Mouse (Mus musculus): ENCODE results near the gene Lingo2. TPM values are rescaled to one million over a fixed set of nuclear protein-coding genes. Genes with fewer than 3 reads are reported as not detected.

The Lingo2 gene
- total and polyA plus RNA-seq, 3 experiments = not detected

GRCm38 (mm10) chr4:35963532-35963931 is 988.0 kb downstream of the Lingo2 start:
- H3K4me3 ChIP-seq (ENCODE audit: control insufficient read depth in 1 of 2, insufficient read depth in 1 of 2, low read depth in 2 of 2, low read length in 2 of 2) = no peak overlapping the region
- H3K27me3 ChIP-seq (ENCODE audit: control insufficient read depth in 1 of 2, insufficient read depth in 2 of 2, low read length in 2 of 2) = no peaks in the 10 kb centered on the region
- H3K36me3 ChIP-seq (ENCODE audit: control insufficient read depth in 1 of 2, insufficient read depth in 2 of 2, low read length in 2 of 2) = no peaks in the 10 kb centered on the region
- no peaks in the 10 kb centered on the region for H3K9me3 ChIP-seq (replicated peaks; ENCODE audit: insufficient read depth, low read length)
- H3K9ac ChIP-seq (ENCODE audit: control insufficient read depth, low read depth, low read length, poor library complexity, severe bottlenecking) = no peak overlapping the region
- H3K4me1 ChIP-seq (ENCODE audit: control insufficient read depth in 1 of 2, insufficient read depth in 2 of 2, low read length in 2 of 2) = no peaks in the 10 kb centered on the region
- DNase-seq (ENCODE audit: low read depth, low spot score) = no peak
- no peak overlapping the region for H3K27ac ChIP-seq (ENCODE audit: control insufficient read depth, low read depth, low read length)
- TF ChIP-seq ETS1 (IDR thresholded peaks at IDR 0.05; ENCODE audit: low read depth, low read length) = no peak
- TF ChIP-seq ZC3H11A (IDR thresholded peaks at IDR 0.05; ENCODE audit: low read depth, low read length) = no peak
- no peak for TF ChIP-seq MYB (IDR thresholded peaks at IDR 0.05; ENCODE audit: low read depth, low read length)
- no peak for TF ChIP-seq SIN3A (IDR thresholded peaks at IDR 0.05; ENCODE audit: low read length)
- no peak for TF ChIP-seq MAZ (IDR thresholded peaks at IDR 0.05; ENCODE audit: low read depth, low read length)
- TF ChIP-seq E2F4 (IDR thresholded peaks at IDR 0.05; ENCODE audit: borderline replicate concordance, low read depth, low read length) = no peak
- no peak for TF ChIP-seq ZNF384 (IDR thresholded peaks at IDR 0.05; ENCODE audit: low read depth, low read length)
- TF ChIP-seq HCFC1 (IDR thresholded peaks at IDR 0.05; ENCODE audit: low read depth, low read length) = no peak
- no peak for TF ChIP-seq KAT2A (conservative IDR thresholded peaks at IDR 0.05; ENCODE audit: low read depth, low read length)
- no peak for TF ChIP-seq BHLHE40 (IDR thresholded peaks at IDR 0.05; ENCODE audit: borderline replicate concordance, low read depth, low read length)
- TF ChIP-seq EP300 (IDR thresholded peaks at IDR 0.05; ENCODE audit: low read depth in 1 of 2, low read length in 2 of 2) = no peak
- TF ChIP-seq UBTF (IDR thresholded peaks at IDR 0.05; ENCODE audit: borderline replicate concordance, insufficient read depth, low read depth, low read length) = no peak
- TF ChIP-seq MYC (IDR thresholded peaks at IDR 0.05; ENCODE audit: low read depth, low read length) = no peak
- no peaks in the 10 kb centered on the region for H3K79me2 ChIP-seq (ENCODE audit: control insufficient read depth, insufficient read depth, low read length, poor library complexity)

GRCm38 (mm10) chr4:35951894-35952293 is 999.7 kb downstream of the Lingo2 start:
- DNase-seq (ENCODE audit: low read depth, low spot score) = no peak
- no peak overlapping the region for H3K4me3 ChIP-seq (ENCODE audit: control insufficient read depth in 1 of 2, insufficient read depth in 1 of 2, low read depth in 2 of 2, low read length in 2 of 2)
- H3K27me3 ChIP-seq (ENCODE audit: control insufficient read depth in 1 of 2, insufficient read depth in 2 of 2, low read length in 2 of 2) = no peaks in the 10 kb centered on the region
- no peak overlapping the region for H3K9ac ChIP-seq (ENCODE audit: control insufficient read depth, low read depth, low read length, poor library complexity, severe bottlenecking)
- no peaks in the 10 kb centered on the region for H3K79me2 ChIP-seq (ENCODE audit: control insufficient read depth, insufficient read depth, low read length, poor library complexity)
- H3K4me1 ChIP-seq (ENCODE audit: control insufficient read depth in 1 of 2, insufficient read depth in 2 of 2, low read length in 2 of 2) = no peaks in the 10 kb centered on the region
- no peak overlapping the region for H3K27ac ChIP-seq (ENCODE audit: control insufficient read depth, low read depth, low read length)
- no peaks in the 10 kb centered on the region for H3K36me3 ChIP-seq (ENCODE audit: control insufficient read depth in 1 of 2, insufficient read depth in 2 of 2, low read length in 2 of 2)
- H3K9me3 ChIP-seq (replicated peaks; ENCODE audit: insufficient read depth, low read length) = no peaks in the 10 kb centered on the region
- TF ChIP-seq TCF12 (IDR thresholded peaks at IDR 0.05; ENCODE audit: low read depth, low read length) = no peak
- TF ChIP-seq ELF1 (IDR thresholded peaks at IDR 0.05; ENCODE audit: low read depth, low read length) = no peak
- no peak for TF ChIP-seq ZMIZ1 (IDR thresholded peaks at IDR 0.05; ENCODE audit: low read depth, low read length)
- TF ChIP-seq TBP (IDR thresholded peaks at IDR 0.05; ENCODE audit: low read depth, low read length) = no peak
- no peak for TF ChIP-seq MXI1 (IDR thresholded peaks at IDR 0.05; ENCODE audit: low read depth, low read length)
- TF ChIP-seq GATA1 (IDR thresholded peaks at IDR 0.05; ENCODE audit: low read depth, low read length) = no peak
- TF ChIP-seq ETS1 (IDR thresholded peaks at IDR 0.05; ENCODE audit: low read depth, low read length) = no peak
- TF ChIP-seq HCFC1 (IDR thresholded peaks at IDR 0.05; ENCODE audit: low read depth, low read length) = no peak
- TF ChIP-seq GABPA (IDR thresholded peaks at IDR 0.05; ENCODE audit: low read depth, low read length) = no peak
- no peak for TF ChIP-seq POLR2AphosphoS2 (IDR thresholded peaks at IDR 0.05; ENCODE audit: low read length)
- no peak for TF ChIP-seq MYB (IDR thresholded peaks at IDR 0.05; ENCODE audit: low read depth, low read length)
- TF ChIP-seq MAZ (IDR thresholded peaks at IDR 0.05; ENCODE audit: low read depth, low read length) = no peak
- TF ChIP-seq ZKSCAN1 (IDR thresholded peaks at IDR 0.05; ENCODE audit: low read depth, low read length) = no peak
- TF ChIP-seq E2F4 (IDR thresholded peaks at IDR 0.05; ENCODE audit: borderline replicate concordance, low read depth, low read length) = no peak
- TF ChIP-seq POLR2A (IDR thresholded peaks at IDR 0.05; ENCODE audit: control insufficient read depth in 1 of 2, insufficient read depth in 1 of 2, low read depth in 1 of 2, low read length in 2 of 2, poor library complexity in 1 of 2) = no peak
- no peak for TF ChIP-seq BHLHE40 (IDR thresholded peaks at IDR 0.05; ENCODE audit: borderline replicate concordance, low read depth, low read length)
- no peak for TF ChIP-seq ZNF384 (IDR thresholded peaks at IDR 0.05; ENCODE audit: low read depth, low read length)

Data from MEL (cell line).